Mouse (Mus musculus): ENCODE data around the gene Htr2b. TPM values are rescaled to one million over a fixed set of nuclear protein-coding genes. Genes with fewer than 3 reads are reported as not detected.

Htr2b gene
- polyA plus RNA-seq (2012; rRNA removed): 0.05 TPM in 1 of 2 replicates, not detected in the other

GRCm38 (mm10) chr1:86111779-86112178 is at the start of gene Htr2b:
TSS of gene Htr2b (minus strand) at chr1:86111970.

GRCm38 (mm10) chr1:86154133-86154823 is 42.5 kb upstream of the Htr2b start, which contains the start of gene Armc9:
TSS of gene Armc9 (plus strand) at chr1:86154780.

GRCm38 (mm10) chr1:86133337-86133736 is 21.6 kb upstream of the Htr2b start, which contains the start of gene Gm21972:
TSS of gene Gm21972 (plus strand) at chr1:86133637.

GRCm38 (mm10) chr1:86064271-86064991 is 47.3 kb downstream of the Htr2b start, which contains the start of gene Psmd1:
TSS of gene Psmd1 (plus strand) at chr1:86064387.

Other genes with a start within 250 kb of the Htr2b start
- 20.8 and 23.7 TPM in 2 replicates for gene Itm2c, start 217.7 kb downstream of the Htr2b start, polyA plus RNA-seq (2012; rRNA removed)
- 0.06 and 0.08 TPM in 2 replicates for gene 4933407L21Rik, start 183.5 kb downstream of the Htr2b start, polyA plus RNA-seq (2012; rRNA removed)
- 0.05 and 0.07 TPM in 2 replicates for gene Gpr55, start 151.0 kb downstream of the Htr2b start, polyA plus RNA-seq (2012; rRNA removed)
- gene Spata3, start 95.2 kb downstream of the Htr2b start, polyA plus RNA-seq (2012; rRNA removed): 0.07 and 0.14 TPM in 2 replicates
- gene 2810459M11Rik, start 66.1 kb downstream of the Htr2b start, polyA plus RNA-seq (2012; rRNA removed): 9.9 and 12.7 TPM in 2 replicates
- gene Psmd1, start 47.6 kb downstream of the Htr2b start, polyA plus RNA-seq (2012; rRNA removed): 52.4 and 59.2 TPM in 2 replicates
- gene Gm21972, start 21.7 kb upstream of the Htr2b start, polyA plus RNA-seq (2012; rRNA removed): 0.35 TPM in 2 replicates
- gene Armc9, start 42.8 kb upstream of the Htr2b start, polyA plus RNA-seq (2012; rRNA removed): 6.0 and 6.7 TPM in 2 replicates
- 0.94 and 1.0 TPM in 2 replicates for gene B3gnt7, start 190.9 kb upstream of the Htr2b start, polyA plus RNA-seq (2012; rRNA removed)
- gene Ncl, start 247.4 kb upstream of the Htr2b start, polyA plus RNA-seq (2012; rRNA removed): 249 and 342 TPM in 2 replicates